Mouse (Mus musculus): ENCODE data around the gene Lclat1.
A peak's percentile ranks its signal among the peaks of the same experiment; 100 is the strongest.

Gene Lclat1

DNA sequence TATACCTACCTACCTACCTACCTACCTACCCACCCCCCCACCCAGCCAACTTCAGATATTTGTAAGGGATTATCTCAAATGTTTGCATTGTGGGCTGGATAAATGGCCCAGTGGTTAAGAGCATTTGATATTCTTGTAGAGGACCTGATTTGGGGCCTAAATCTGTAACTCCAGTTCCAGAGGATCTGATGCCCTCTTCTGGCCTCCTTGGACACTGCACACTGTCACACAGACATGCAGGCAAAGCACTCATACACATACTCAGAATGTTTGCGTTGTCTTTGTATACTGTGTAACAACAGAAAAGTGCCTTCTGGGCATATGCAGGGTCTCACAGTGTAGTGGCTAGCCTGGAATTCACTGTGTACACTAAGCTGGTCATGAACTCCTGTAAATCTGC, 88.4 kb downstream of the Lclat1 start:
- DNase-seq (ENCODE audit: low read depth, low spot score) = no peak

GRCm38 (mm10) chr17:73197724-73198123, 89.9 kb downstream of the Lclat1 start:
- DNase-seq (ENCODE audit: low read depth, low spot score) = no peak

GRCm38 (mm10) chr17:73199387-73199786, 91.6 kb downstream of the Lclat1 start:
- no peak for DNase-seq (ENCODE audit: low read depth, low spot score)

DNA sequence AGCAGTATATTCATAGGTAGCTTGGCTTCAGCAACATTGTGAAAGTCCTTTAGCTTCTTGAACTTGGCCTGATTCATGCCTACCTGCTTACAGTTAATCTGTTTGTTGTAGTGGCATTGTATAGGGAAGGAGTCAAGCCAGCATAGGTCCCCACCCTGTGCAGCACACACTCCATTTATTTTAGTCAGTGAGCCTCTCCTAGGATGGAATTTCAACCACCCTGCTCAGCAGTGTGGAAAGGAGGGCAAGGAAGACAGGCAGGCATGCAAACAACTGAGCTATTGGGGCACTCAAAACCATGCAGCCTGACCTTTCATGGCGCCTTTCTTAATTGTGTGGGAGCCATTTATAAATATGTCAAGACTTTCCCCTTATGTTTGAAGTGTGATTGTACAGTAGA, 92.6 kb downstream of the Lclat1 start:
- DNase-seq (ENCODE audit: low read depth, low spot score) = no peak

DNA sequence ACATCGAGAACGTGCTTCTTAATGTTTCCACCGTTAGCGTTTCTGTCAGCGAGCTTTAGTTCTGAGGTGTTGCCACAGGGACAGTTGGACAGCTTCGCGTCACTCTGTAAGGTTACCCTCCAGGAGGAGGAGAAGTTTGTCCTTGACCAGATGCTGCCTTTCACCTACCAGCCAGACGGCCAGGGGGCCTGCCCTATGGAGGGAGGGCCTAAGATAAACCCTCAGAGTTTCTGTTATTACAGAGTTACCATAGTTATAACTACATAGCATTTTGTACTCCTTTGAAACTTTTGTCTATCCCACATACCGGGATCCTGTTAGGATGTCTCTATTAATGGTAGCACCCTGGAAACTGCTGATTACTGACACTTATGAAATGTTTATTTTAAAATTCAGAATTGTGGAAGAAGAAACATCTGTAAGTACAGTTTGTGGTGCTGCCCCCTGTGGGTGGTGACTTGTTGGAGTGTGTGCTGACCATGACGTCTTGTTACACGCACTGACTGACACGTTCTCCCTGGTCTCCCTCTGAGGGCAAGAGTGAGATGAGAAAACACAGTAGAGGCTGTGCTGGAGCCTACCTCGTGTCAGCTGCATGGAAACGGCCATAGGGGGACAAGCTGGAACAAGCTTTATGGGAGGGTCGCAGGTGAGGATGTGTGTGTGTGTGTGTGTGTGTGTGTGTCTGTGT, 96.0 kb downstream of the Lclat1 start:
- DNase-seq (ENCODE audit: low read depth, low spot score) = no peak

GRCm38 (mm10) chr17:73210960-73211531, 103.3 kb downstream of the Lclat1 start:
- DNase-seq (ENCODE audit: low read depth, low spot score) = peak; percentile 54

DNA sequence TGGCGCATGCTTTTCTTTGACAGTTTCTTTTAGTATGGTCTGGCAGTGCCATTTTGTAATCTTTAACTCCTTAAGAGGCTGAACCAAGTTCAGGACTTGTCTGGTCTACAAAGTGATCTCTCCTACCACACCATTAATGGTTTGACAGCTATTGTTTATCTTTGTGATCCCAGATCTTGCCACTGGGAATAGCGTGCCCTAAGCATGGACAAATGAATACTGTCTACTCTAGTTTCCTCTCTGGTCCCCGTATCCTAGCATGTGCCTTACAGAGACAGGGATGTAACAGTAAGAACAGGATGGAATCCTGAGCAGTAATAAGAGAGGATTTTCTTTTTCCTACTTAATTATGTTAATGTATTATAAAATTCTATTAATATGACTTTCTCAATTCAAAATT, 105.0 kb downstream of the Lclat1 start:
- no peak for DNase-seq (ENCODE audit: low read depth, low spot score)

- DNase-seq (ENCODE audit: low read depth, low spot score) = no peak
Observed at GRCm38 (mm10) chr17:73213187-73213586, 105.4 kb downstream of the Lclat1 start.

GRCm38 (mm10) chr17:73213677-73214076, 105.9 kb downstream of the Lclat1 start:
- no peak for DNase-seq (ENCODE audit: low read depth, low spot score)

DNA sequence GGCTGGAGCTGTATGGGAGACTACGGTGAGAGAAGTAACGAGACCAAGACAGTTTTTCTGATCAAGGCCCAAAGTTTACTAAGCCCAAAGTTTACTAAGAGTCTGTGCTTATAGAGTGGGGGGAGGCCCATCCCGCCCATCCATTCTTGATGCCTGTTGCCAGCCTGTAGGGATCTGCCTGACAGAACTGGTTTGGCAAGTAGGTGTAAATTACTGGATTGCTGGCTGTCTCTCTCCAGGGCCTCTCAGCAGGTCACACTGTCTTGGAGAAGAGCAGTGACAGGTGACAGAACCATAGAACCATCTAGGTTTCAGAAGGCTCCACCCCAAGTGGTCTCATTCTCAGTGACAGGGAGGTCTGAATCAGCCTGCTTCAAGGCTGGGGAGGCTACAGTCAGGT, 109.5 kb downstream of the Lclat1 start:
- DNase-seq (ENCODE audit: low read depth, low spot score) = no peak

DNA sequence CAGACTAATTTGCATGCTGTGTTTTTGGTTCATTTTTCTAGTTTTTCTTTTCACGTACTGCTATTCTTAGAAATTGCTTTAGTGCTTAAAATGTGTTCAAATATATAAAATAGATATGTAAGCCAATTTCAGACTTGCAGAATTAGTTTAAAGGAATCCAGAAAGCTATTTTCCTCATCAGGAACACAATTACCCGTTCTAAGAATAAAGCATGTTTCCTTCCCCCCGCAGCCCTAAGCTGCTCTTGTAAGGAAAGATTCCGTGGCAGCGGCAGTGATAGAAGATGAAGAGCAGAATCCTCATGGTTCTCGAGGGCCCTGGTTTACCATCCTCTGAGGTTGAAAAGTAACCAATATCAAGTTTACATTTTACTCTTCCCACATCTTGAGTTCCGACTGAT, 113.0 kb downstream of the Lclat1 start:
- DNase-seq (ENCODE audit: low read depth, low spot score) = peak; percentile 60

GRCm38 (mm10) chr17:73222077-73222476, 114.3 kb downstream of the Lclat1 start:
- DNase-seq (ENCODE audit: low read depth, low spot score) = peak; percentile 62

DNA sequence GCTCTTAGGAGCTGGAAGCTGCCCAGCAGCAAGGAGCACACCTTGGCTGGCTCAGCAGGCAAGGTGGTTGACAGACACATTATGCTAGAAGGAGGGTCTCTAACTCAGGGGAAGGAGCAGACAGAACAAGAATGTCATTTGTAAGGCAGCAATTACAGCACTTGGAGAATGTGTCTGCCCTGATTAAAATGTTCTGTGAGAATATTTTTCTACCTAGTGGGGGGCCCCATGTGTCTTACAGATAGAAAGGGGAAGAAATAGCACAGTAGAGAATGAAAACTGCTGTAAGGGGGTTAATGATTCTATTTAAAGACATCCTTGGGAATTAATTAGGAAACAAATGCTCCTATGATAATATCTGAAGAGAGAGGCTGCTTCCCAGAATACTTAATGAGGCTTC, 117.7 kb downstream of the Lclat1 start:
- no peak for DNase-seq (ENCODE audit: low read depth, low spot score)

DNA sequence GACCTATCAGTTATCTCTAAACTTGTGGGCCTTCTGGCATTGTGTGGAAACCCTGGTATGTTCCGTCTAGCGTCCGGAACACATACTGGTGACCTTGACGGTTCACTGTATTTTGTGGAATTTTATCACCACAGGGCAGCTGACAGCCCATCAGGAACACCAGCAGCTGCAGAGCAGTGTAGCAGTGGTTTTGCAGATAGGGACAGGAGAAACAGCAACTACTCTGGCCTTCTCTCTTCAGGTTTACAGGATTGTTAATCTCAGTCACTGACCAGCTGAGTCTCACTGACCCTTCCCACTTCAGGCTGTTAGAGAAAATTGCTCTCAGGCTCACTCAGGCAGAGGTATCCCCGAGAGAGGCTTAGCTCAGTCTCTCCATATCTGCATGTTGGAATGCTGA, 118.2 kb downstream of the Lclat1 start:
- peak; percentile 11 for DNase-seq (ENCODE audit: low read depth, low spot score)

- no peak for DNase-seq (ENCODE audit: low read depth, low spot score)
Observed at GRCm38 (mm10) chr17:73226595-73226994, 118.8 kb downstream of the Lclat1 start.

- DNase-seq (ENCODE audit: low read depth, low spot score) = no peak
Observed at GRCm38 (mm10) chr17:73227361-73227760, 119.6 kb downstream of the Lclat1 start.

DNA sequence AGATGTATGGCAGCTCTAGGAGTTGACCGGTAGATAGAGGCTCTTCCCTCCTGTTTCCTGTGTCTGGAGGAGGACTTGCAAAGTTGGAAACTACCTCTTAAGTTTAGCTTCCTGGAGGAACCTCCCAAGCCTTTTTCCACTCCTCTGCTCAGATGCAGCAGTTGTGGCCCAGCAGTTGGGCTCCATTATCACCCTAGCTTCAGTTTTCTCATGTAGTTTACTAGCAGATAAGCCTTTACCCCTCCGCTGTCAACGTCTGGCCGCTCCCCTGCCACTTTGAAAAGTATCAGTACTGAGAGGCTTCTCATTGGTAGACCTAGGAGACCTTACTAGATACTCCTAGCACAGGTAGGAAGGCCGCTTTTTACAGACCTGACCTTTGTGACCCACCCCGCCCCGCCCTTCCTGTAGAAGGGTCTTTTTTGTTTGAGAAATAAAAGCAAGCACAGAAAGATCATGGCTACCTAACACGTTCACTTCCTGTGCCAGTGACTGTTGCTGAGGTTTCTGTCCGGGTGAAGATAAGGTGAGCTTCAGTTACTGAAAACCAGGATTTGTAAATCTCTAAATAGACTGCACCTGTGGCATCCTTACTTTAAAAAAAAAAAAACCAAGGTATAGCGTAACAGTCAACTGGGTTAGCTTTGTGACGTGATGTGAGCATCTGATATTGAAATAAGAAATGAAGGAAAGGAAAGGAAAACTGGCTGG, 121.8 kb downstream of the Lclat1 start:
- DNase-seq (ENCODE audit: low read depth, low spot score) = no peak

- DNase-seq (ENCODE audit: low read depth, low spot score) = peak; percentile 19
Observed at GRCm38 (mm10) chr17:73230340-73230989, 122.7 kb downstream of the Lclat1 start.

GRCm38 (mm10) chr17:73231337-73231736, 123.6 kb downstream of the Lclat1 start:
- no peak for DNase-seq (ENCODE audit: low read depth, low spot score)

DNA sequence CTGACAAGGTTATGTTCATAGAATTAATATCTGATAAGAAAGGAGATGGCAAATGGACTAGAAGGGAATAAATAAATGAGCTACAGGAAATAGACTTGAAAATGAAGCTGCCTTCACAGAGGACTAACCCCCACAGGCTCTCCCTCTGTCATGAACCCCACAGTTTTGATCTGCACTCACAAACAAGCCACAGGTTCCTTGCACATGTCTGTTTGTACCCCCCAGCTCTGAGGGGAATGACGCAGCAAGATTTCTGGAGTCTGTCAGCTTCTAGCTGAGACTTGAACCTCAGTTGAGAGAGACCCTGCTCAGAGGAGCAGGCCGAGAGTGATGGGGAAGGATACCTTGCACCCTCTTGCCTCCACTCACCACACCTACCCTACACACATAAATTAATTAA, 124.8 kb downstream of the Lclat1 start:
- no peak for DNase-seq (ENCODE audit: low read depth, low spot score)

GRCm38 (mm10) chr17:73233975-73234374, 126.2 kb downstream of the Lclat1 start:
- no peak for DNase-seq (ENCODE audit: low read depth, low spot score)

DNA sequence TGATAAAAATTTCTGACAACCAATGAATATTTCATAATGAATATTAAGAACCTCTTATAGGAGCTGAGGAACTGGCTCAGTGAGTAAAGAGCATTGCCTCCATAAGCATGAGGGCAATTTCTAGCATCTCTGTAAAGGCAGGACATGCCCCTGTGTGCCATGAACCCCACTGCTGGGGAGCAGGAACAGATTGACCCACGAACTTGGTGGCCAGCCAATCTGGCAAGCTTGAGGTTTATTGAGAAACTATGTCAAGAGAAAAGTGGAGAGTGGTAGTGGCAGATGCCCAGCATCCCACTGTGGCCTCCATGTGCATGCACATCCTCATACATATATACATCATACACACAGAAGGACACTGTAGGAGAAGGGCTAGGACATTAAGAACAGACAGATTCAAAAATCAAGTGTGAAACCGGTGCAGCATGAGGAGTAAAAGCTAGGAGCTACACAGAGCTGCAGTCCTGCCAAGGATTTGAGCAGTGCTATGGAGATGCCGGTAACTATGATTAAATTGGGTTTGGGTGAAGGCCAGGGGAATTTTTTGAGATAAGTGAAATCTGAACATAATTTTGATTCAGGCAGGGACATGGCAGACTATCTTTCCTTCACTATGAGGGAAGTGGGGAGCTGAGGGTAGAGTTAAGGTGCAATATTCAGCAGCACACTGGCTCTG, 129.5 kb downstream of the Lclat1 start:
- DNase-seq (ENCODE audit: low read depth, low spot score) = peak; percentile 70

Data from brain, adult 2 months (tissue).